Mouse (Mus musculus): ENCODE measurements around the gene H2afv.

DNA sequence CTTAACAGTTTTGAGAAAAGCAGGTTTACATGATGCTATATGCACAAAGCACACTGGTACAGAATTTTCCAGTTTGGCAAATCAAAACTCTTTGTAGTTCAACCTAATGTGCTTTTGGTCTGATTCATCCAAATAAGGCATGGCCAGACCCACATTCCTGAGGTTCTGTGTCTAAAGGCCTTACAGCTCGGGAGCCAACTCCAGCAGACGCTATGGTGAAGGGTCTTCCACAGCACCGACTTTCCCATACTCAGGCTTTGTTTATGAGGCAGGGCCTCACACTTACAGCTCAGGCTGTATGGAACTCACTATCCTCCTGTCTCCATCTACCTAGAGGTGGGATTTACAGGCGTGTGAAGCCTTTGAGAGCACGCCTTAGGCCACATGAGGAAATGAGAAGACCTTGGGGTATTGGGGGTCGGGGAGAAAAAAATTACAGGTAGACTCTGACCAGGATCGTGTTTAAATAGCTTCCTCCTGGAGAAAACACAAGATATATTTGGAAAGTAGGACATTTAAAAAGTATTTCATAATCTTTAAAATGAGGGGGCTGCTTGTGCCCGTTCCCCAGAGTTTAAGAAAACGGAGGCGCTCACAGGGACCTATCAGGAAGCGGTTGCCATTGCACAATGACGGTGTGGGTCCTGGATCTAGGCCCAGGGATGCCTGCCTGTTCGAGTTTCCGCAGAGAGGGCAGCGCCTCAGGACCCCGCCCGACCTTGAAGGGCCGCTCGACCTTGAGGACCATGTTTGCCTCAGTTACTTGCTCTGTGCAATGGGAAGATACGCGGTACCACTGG is 29.3 kb downstream of the H2afv start, which contains the start of gene Ppia:
- no peak for TF ChIP-seq POLR2A (IDR thresholded peaks at IDR 0.05; ENCODE audit: borderline replicate concordance, low read depth, low read length)
- no peak for TF ChIP-seq CTCF (IDR thresholded peaks at IDR 0.05; ENCODE audit: low read depth, low read length)

Data from bone marrow macrophage, adult 2 months (primary cell).